Mouse (Mus musculus) liver, adult 2 months (tissue): ENCODE data around the gene Tmem107.
"Not testable (repeated sequence)": the region's sequence is repeated elsewhere in the genome, so short reads cannot be mapped to it uniquely, and the experiment has no call there.

ENCODE experiments used
- CTCF ChIP-seq: fragments of 200-500 bp; IDR thresholded peaks from 2 replicates; pipeline ENCODE4 v1.5.1; 2011; ENCODE audit warnings: low read depth, low read length, control low read depth
- POLR2A ChIP-seq: fragments of 200-500 bp; IDR thresholded peaks from 2 replicates; pipeline ENCODE4 v1.6.1; 2011; ENCODE audit warnings: low read length, control low read depth; ENCODE audit not compliant: insufficient read depth; ENCODE audit errors: extremely low read depth

GRCm38 (mm10) chr11:69093856-69094255 lies 23.2 kb downstream of the Tmem107 start:
- TF ChIP-seq CTCF, POLR2A: not testable (repeated sequence)
